Comparison of ENCODE assay signal across 9 mouse cellular contexts in the genomic region with DNA sequence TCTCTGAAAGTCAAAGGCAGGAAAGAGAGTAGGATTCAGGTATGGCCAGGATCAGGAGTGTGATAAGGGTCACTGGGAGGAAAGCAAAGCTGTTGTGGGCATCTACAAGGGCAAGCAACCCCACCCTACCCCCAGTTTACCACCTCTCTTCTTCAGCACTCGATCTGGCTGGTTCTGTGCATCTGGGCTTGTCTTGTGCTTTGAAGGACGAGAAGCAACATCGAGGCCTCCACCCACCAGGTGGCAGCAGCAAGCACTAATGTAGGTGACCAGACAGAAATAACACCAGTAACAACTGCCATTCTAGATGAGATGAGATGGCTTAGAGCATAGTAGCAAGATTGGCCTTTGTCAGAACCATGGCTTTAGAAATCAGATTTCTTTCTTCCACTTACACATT.
DNase-seq lines count a peak whose midpoint lies in the region; ATAC-seq and TF ChIP-seq lines count a peak whose summit lies in the region.
"Had no signal": no experiment of that assay in that cellular context is flagged by ENCODE, and none has a peak within 500 bp of the region (broad histone marks: within the 10 kb centered on the region; RNA-seq: fewer than 3 reads in every experiment).

No protein-coding gene starts in this region.

- H3K9me3 ChIP-seq in hindbrain, postnatal 0 days (ENCODE audit: low read length), result no peaks in the 10 kb centered on the region
- H3K9me3 ChIP-seq in hindbrain, embryonic 13.5 days, result no peaks in the 10 kb centered on the region

- H3K4me1 ChIP-seq in hindbrain, postnatal 0 days (ENCODE audit: insufficient read depth, low read length), result no peaks in the 10 kb centered on the region
- peaks cover 4% of the 10 kb centered on the region; the same call in 1 of the 2 replicates for H3K4me1 ChIP-seq in hindbrain, embryonic 13.5 days (replicated peaks)
- H3K4me1 ChIP-seq in testis, adult 2 months (ENCODE audit: control insufficient read depth, insufficient read depth, low read length), result no peaks in the 10 kb centered on the region

- TF ChIP-seq POLR2A in testis, adult 2 months (IDR thresholded peaks at IDR 0.05; ENCODE audit: control insufficient read depth, low read depth, low read length), result no peak

- H3K9ac ChIP-seq in hindbrain, postnatal 0 days (replicated peaks; ENCODE audit: low read length), result no peak overlapping the region
- H3K9ac ChIP-seq in hindbrain, embryonic 13.5 days, result no peak overlapping the region

- ATAC-seq in hindbrain, postnatal 0 days, result no peak
- ATAC-seq in hindbrain, embryonic 13.5 days (ENCODE audit: low FRiP score), result no peak
- ATAC-seq: intestine, embryonic 16.5 days had no signal

- no peaks in the 10 kb centered on the region for H3K27me3 ChIP-seq in hindbrain, postnatal 0 days (ENCODE audit: insufficient read depth, low read length)
- no peaks in the 10 kb centered on the region for H3K27me3 ChIP-seq in hindbrain, embryonic 13.5 days
- no peaks in the 10 kb centered on the region for H3K27me3 ChIP-seq in testis, adult 2 months (ENCODE audit: control insufficient read depth, insufficient read depth, low read length)

- DNase-seq in hindbrain, postnatal 0 days (ENCODE audit: low spot score), result no peak
- DNase-seq in testis, postnatal 14 days (ENCODE audit: low spot score), result no peak
- peak; percentile 63 for DNase-seq in adrenal gland, postnatal 10 days
- DNase-seq in lung, postnatal 36 days, result peak; percentile 43
- no peak for DNase-seq in natural killer cell, adult 2 months (ENCODE audit: low spot score in 2 of 2)
- no peak for DNase-seq in urinary bladder, adult 2 months (ENCODE audit: low spot score)

- no peak overlapping the region for H3K27ac ChIP-seq in hindbrain, postnatal 0 days
- no peak overlapping the region for H3K27ac ChIP-seq in hindbrain, embryonic 13.5 days
- H3K27ac ChIP-seq in testis, adult 2 months (ENCODE audit: control insufficient read depth, insufficient read depth, low read depth, low read length), result no peak overlapping the region

- no peak overlapping the region for H3K4me2 ChIP-seq in hindbrain, postnatal 0 days (ENCODE audit: low read depth, low read length)
- H3K4me2 ChIP-seq in hindbrain, embryonic 13.5 days, result no peak overlapping the region

- H3K4me3 ChIP-seq in hindbrain, postnatal 0 days (ENCODE audit: low read length), result no peak overlapping the region
- no peak overlapping the region for H3K4me3 ChIP-seq in hindbrain, embryonic 13.5 days
- no peak overlapping the region for H3K4me3 ChIP-seq in testis, adult 2 months (ENCODE audit: control insufficient read depth, low read depth, low read length)

- peak; percentile 28 for TF ChIP-seq CTCF in hindbrain, postnatal 0 days (IDR thresholded peaks at IDR 0.05; ENCODE audit: low read depth)
- TF ChIP-seq CTCF in testis, adult 2 months (IDR thresholded peaks at IDR 0.05; ENCODE audit: control insufficient read depth, insufficient read depth, insufficient replicate concordance, low read depth, low read length), result peak; percentile 40; the same call in 1 of the 2 replicates

- H3K36me3 ChIP-seq in hindbrain, postnatal 0 days (ENCODE audit: insufficient read depth, low read length), result no peaks in the 10 kb centered on the region
- H3K36me3 ChIP-seq in hindbrain, embryonic 13.5 days, result no peaks in the 10 kb centered on the region
- no peaks in the 10 kb centered on the region for H3K36me3 ChIP-seq in testis, adult 2 months (ENCODE audit: control insufficient read depth, insufficient read depth, low read length)

- WGBS in hindbrain, postnatal 0 days, result 94% methylated on average over 3 of the region's 3 CpGs
- WGBS in hindbrain, embryonic 13.5 days, result 90% methylated on average over 3 of the region's 3 CpGs

Comparison
In these comparisons a context has a peak if more than half of its experiments do, and no peak if none do; other contexts are left out.
1. DNase-seq: peak in adrenal gland, postnatal 10 days (single experiment) and lung, postnatal 36 days (single experiment); none in hindbrain, postnatal 0 days (single experiment), testis, postnatal 14 days (single experiment), natural killer cell, adult 2 months (0 of 2) and urinary bladder, adult 2 months (single experiment).